Mouse (Mus musculus) left cerebral cortex, adult 2 months (tissue): ENCODE measurements at regions not wholly inside any gene's neighbourhood (a gene's known extent, or its start where the extent isn't known, plus 50 kb on each side); places are given as distances from the start of the nearest gene placed in this dataset.
A peak's percentile ranks its signal among the peaks of the same experiment; 100 is the strongest.
"Not testable (repeated sequence)": the region's sequence is repeated elsewhere in the genome, so short reads cannot be mapped to it uniquely, and the experiment has no call there.

Experiments
- DNase-seq, 2 experiments: peaks; one replicate each; pipeline ENCODE4 v3.0.0; 2021 to 2022; ENCODE audit warnings: low spot score in 2 of 2, mixed read lengths in 1 of 2; ENCODE audit errors: extremely low spot score in 1 of 2
- H3K27ac ChIP-seq: fragments of 200-600 bp; 2 replicates; pipeline ENCODE4 v1.8.1; 2022
- H3K4me3 ChIP-seq: fragments of 200-600 bp; 2 replicates; pipeline ENCODE4 v1.8.1; 2022
- CTCF ChIP-seq: fragments of 200-600 bp; IDR thresholded peaks from 2 replicates; pipeline ENCODE4 v1.8.1; 2022; ENCODE audit warnings: antibody characterized with exemption, mild to moderate bottlenecking, moderate library complexity
- intact Hi-C: fragments of 180-260 bp; cut with DNase I; formaldehyde crosslinking; loops from one replicate; pipeline ENCODE4 v1.15.1; 2025

DNA sequence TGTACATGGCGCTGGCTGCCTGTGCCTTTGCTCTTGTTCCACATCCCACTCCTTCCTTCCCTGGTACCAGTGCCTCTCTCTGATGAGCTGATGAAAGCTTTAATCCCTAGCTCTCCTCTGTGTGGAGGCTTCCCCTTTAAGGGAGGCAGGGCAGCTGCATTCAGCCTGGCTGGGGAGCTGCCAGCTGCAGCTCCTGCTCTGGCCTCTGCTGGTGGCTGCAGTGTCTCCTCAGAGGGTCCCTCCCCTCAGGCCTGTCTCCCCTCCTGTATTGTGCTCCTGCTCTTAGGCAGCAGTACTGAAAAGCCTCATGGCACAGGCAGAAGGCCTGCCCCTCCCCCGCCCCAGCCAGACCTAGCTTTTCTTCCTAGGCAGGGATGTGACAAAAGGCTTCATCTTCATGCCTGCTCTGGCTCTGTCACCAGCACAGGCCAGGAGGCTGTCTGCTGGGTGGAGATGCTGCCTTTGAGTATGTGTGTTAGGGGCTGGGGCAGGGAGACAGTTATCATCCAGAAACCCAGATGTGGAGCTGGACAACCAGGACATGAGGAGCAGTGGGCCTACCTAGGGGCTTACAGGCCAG is 97.7 kb upstream of the Zcchc13 start:
- H3K27ac ChIP-seq, result peak overlapping the region; percentile 87
- peak in 1 of 2 experiments; percentile 18 for DNase-seq
- intact Hi-C loops, result loop anchor here (1.0 kb wide), 1 partner anchor 24 kb away; no protein-coding TSS in a partner anchor
- H3K4me3 ChIP-seq, result not testable (repeated sequence)

- TF ChIP-seq CTCF, result no peak
- no peak overlapping the region for H3K4me3 ChIP-seq
- H3K27ac ChIP-seq, result peak overlapping the region; percentile 87
- intact Hi-C loops, result no loop called here
- DNase-seq, result peak in 1 of 2 experiments; percentile 16
Observed at GRCm38 (mm10) chrX:103533306-103533705, 97.1 kb upstream of the Zcchc13 start.

- no peak for TF ChIP-seq CTCF
- intact Hi-C loops, result no loop called here
- Histone ChIP-seq H3K4me3 (no peak overlapping the region), H3K27ac (peak overlapping the region; percentile 87)
- DNase-seq, result no peak
Observed at GRCm38 (mm10) chrX:103533831-103534230, 96.6 kb upstream of the Zcchc13 start.

GRCm38 (mm10) chrX:103546490-103547202 is 83.7 kb upstream of the Zcchc13 start:
- intact Hi-C loops, result no loop called here
- no peak for TF ChIP-seq CTCF
- Histone ChIP-seq H3K4me3 (no peak overlapping the region), H3K27ac (no peak overlapping the region)
- DNase-seq, result no peak

- TF ChIP-seq CTCF, result no peak
- Histone ChIP-seq H3K27ac (peak overlapping the region; percentile 57; the same call in 1 of the 2 replicates), H3K4me3 (no peak overlapping the region)
- DNase-seq, result peak; percentile 30 to 33
- intact Hi-C loops, result no loop called here
Observed at GRCm38 (mm10) chrX:103551304-103551703, 79.1 kb upstream of the Zcchc13 start.

DNA sequence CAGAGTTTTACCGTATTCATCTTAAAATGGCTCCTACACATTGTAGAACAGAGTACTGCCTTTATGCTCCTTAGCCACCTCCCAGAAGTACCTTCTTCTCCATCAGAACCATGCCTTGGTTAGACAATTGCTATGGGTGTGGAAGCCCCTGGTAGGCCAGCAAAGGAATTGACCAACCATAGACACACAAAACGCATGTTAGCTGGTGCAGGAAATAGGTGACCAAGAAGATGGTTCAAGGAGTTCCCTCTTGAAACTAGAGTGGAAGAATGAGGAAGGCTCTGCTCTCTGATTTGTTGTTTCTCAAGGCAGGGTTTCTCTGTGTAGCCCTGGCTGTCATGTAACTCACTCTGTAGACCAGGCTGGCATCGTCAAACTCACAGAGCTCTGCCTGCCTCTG is 77.2 kb upstream of the Zcchc13 start:
- no peak overlapping the region for H3K27ac ChIP-seq
- no peak for DNase-seq
- intact Hi-C loops, result no loop called here
- no peak for TF ChIP-seq CTCF
- H3K4me3 ChIP-seq, result no peak overlapping the region

DNA sequence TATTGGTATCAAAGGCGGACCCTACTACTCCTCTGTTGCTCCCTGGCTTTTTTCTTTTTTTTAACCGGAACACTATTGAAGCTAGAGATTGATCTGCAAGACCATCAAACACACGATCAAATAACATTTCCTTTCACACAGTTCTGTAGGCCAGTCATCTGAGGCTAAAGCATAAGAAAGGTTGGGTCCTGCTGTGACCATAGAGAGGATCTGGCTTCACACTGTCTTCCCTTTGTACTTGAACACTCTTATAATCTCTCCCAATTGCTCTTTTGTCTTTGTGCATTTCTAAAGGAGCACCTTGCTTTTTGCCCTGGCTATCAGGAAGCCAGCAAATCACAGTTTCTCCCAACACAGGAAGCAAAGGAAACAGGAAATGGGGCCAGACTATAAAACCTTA is 76.8 kb upstream of the Zcchc13 start:
- intact Hi-C loops, result no loop called here
- Histone ChIP-seq H3K4me3 (no peak overlapping the region), H3K27ac (no peak overlapping the region)
- no peak for DNase-seq
- TF ChIP-seq CTCF, result no peak

GRCm38 (mm10) chrX:103555041-103555986 is 75.1 kb upstream of the Zcchc13 start:
- H3K27ac ChIP-seq, result peak overlapping the region; percentile 61; the same call in 1 of the 2 replicates
- peak in 1 of 2 experiments; percentile 25 for DNase-seq
- H3K4me3 ChIP-seq, intact Hi-C loops: not testable (repeated sequence)

DNA sequence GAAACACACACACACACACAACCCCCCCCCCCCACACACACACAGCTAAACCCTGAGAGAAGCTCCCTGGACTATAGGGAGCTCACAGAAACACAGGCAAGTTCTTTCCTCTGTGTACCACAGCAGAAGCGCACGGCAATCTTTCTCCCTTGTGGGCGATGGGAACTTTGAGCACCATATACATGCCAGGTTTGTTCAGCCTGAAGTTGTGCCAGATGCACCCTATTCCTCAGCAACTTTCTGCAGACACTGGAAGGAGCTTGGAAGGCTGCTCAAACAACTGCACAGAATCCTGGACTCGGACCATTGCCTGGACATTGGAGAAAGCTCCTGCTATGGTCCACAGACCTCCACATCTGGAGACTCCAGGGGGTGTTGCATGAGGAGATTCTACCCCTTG is 74.3 kb upstream of the Zcchc13 start:
- intact Hi-C loops, result loop anchor here (1.0 kb wide), 1 partner anchor 24 kb away; no protein-coding TSS in a partner anchor
- peak overlapping the region; percentile 66 for H3K27ac ChIP-seq
- no peak for TF ChIP-seq CTCF
- no peak overlapping the region for H3K4me3 ChIP-seq
- DNase-seq, result no peak

GRCm38 (mm10) chrX:103556681-103557490 is 73.5 kb upstream of the Zcchc13 start:
- no peak for TF ChIP-seq CTCF
- peak overlapping the region; percentile 66 for H3K27ac ChIP-seq

DNA sequence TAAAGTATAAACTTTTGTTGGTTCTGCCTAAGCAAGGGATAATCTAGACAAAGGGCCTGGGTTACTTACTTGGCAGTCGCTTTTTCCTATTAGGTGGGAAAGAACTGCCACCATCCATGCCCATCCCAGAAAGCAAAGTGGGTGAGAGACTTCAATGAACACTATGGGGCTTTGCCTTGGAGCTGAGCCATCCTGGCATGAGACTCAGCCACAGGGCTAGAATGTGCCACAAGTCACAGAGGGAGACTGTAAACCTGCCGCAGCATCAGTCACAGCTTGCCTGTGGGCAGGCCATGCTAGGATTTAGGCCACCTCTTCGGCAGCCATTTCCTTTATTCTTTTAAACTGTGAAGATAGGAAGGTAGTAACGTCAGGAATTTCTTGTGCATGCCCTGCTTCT is 72.9 kb upstream of the Zcchc13 start:
- intact Hi-C loops, result no loop called here
- no peak overlapping the region; the same call in 1 of the 2 replicates for H3K27ac ChIP-seq

More at GRCm38 (mm10) chrX:103556681-103557490, 73.5 kb upstream of the Zcchc13 start:
- DNase-seq, result no peak
- intact Hi-C loops, result loop anchor here (1.0 kb wide), 1 partner anchor 25 kb away; no protein-coding TSS in a partner anchor
- H3K4me3 ChIP-seq, result no peak overlapping the region

More for the DNA sequence above, 72.9 kb upstream of the Zcchc13 start:
- TF ChIP-seq CTCF, result no peak
- no peak for DNase-seq
- H3K4me3 ChIP-seq, result no peak overlapping the region
